Mouse (Mus musculus) CD4-positive, CD25-positive, alpha-beta regulatory T cell, adult 4 months (primary cell): Measurements from ENCODE around the gene Lrrc36. TPM values are rescaled to one million over a fixed set of nuclear protein-coding genes. Genes with fewer than 3 reads are reported as not detected.

Experiments used
- ATAC-seq: one replicate; pipeline ENCODE4 v1.8.0; 2017
- polyA plus RNA-seq, 2 experiments: library from polyadenylated mRNA; unstranded; fragments of 100-300 nt; shearing (Covaris generic); gene quantifications; one replicate each; pipeline ENCODE4 v1.2.1; 2017

Gene Lrrc36
- polyA plus RNA-seq, 2 experiments from 2014 or later = not detected

DNA sequence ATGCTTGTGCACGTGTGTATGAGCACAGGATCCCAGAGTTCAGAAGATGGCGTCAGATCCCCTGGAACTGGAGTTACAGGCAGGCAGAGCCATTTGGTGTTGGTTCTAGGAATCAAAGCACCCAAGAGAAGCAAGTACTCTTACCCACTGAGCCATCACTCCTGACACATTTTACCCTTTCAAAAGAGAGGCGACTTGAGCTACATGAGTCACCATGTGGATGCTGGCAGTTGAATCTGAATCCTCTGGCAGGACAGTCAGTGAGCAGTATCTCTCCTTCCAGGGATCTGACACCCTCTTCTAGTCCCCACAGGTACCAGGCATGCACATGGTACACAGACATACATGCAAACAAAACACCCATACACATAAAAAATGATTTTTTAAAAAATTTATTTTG, 74.7 kb downstream of the Lrrc36 start:
- no peak for ATAC-seq

DNA sequence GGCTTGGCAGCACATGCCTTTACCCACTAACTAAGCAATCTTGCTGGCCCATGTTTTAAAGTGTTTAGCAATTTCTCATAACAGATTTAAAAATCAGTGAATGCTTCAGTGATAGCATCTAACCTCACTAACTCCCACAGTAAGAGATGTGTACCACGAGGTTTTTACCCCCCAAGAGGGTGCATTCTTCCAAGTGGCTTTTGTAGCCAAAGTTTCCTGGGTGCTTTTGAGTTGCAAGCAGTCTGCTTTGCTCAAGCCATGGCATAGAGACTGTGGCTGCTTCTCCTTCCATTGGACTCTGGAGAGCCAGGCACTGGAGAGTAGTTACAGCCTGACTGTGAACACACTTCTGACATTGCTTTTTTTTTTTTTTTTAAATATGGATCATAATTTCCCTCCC, 75.9 kb downstream of the Lrrc36 start:
- no peak for ATAC-seq

- ATAC-seq = no peak
These were observed 80.1 kb downstream of the Lrrc36 start for GRCm38 (mm10) chr8:105493495-105493894.

GRCm38 (mm10) chr8:105494566-105494965, 81.2 kb downstream of the Lrrc36 start:
- ATAC-seq = no peak

- ATAC-seq = no peak
These were observed 82.3 kb downstream of the Lrrc36 start for GRCm38 (mm10) chr8:105495350-105496302.

GRCm38 (mm10) chr8:105496439-105497180, 83.2 kb downstream of the Lrrc36 start, which contains the start of gene Zdhhc1:
Gene Zdhhc1 (minus strand): TSS chr8:105496902.
- peak; percentile 85 for ATAC-seq

DNA sequence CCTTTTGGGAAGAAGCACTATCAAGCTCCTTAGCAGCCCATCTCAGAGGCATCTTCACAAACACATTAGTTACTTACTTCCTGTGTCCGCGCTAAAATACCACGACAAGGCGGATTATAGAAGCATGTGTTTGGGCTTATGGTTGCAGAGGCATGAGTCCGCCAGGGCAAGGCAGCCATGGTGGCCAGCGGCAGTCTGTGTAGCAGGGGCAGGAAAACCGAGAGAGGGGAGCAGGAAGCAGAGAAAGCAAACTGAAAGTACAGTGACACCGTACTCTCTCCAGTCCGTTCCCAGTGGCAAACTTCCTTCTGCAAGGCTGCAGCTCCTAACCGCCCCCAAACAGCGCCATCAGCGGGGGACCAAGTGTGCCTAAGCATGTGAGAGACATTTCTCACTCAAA, 86.4 kb downstream of the Lrrc36 start:
- no peak for ATAC-seq

- no peak for ATAC-seq
These were observed 91.2 kb downstream of the Lrrc36 start for GRCm38 (mm10) chr8:105504617-105505016.

- no peak for ATAC-seq
These were observed 93.6 kb downstream of the Lrrc36 start for GRCm38 (mm10) chr8:105506977-105507376.

DNA sequence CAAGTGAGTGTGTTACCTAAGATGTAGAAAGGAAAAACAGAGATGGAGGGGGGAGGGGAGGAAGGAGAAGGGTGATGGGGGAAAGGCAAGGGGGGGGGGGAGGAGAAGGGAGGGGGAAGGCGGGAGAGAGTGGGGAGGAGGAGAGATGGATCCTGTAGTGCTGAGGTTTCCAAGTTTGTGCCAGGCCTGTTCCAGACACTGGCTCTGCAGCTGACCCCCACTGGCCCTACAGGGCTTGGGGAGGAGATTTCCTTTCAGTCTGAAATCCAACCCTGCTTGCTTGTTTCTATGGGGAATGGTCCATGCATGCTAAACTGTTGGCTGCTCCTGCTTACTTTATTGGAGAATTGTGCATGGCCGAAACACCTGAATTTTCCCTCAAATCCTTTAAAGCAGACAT, 95.4 kb downstream of the Lrrc36 start:
- no peak for ATAC-seq

GRCm38 (mm10) chr8:105509997-105510735, 96.8 kb downstream of the Lrrc36 start:
- ATAC-seq = no peak

Other genes starting within 250 kb of the Lrrc36 start
- gene Cbfb, start 242.9 kb upstream of the Lrrc36 start, polyA plus RNA-seq = 10 to 100 TPM; 26.7 to 40.6 TPM
- 10 to 100 TPM; 13.9 to 14.2 TPM for gene D230025D16Rik, start 188.4 kb upstream of the Lrrc36 start, polyA plus RNA-seq
- under 1 TPM; 0.33 to 0.47 TPM for gene B3gnt9, start 158.4 kb upstream of the Lrrc36 start, polyA plus RNA-seq
- 10 to 100 TPM; 58.1 to 76.0 TPM for gene Tradd, start 149.0 kb upstream of the Lrrc36 start, polyA plus RNA-seq
- gene Fbxl8, start 148.9 kb upstream of the Lrrc36 start, polyA plus RNA-seq = 10 to 100 TPM; 16.5 to 27.6 TPM
- under 1 TPM; 0.26 to 0.39 TPM for gene Hsf4, start 143.8 kb upstream of the Lrrc36 start, polyA plus RNA-seq
- under 1 TPM in 1 of 2 experiments, not detected in 1; 0.15 TPM for gene Nol3, start 137.4 kb upstream of the Lrrc36 start, polyA plus RNA-seq
- 1 to 10 TPM in 1 of 2 experiments, under 1 TPM in 1; 0.90 to 2.6 TPM for gene 4931428F04Rik, start 123.7 kb upstream of the Lrrc36 start, polyA plus RNA-seq
- 1 to 10 TPM in 1 of 2 experiments, not detected in 1; 1.1 TPM for gene Exoc3l, start 117.5 kb upstream of the Lrrc36 start, polyA plus RNA-seq
- gene E2f4, start 115.9 kb upstream of the Lrrc36 start, polyA plus RNA-seq = 10 to 100 TPM; 44.5 to 56.2 TPM
- 10 to 100 TPM in 1 of 2 experiments, 1 to 10 TPM in 1; 7.4 to 13.5 TPM for gene Elmo3, start 108.0 kb upstream of the Lrrc36 start, polyA plus RNA-seq
- 1 to 10 TPM; 1.7 to 6.2 TPM for gene Lrrc29, start 87.3 kb upstream of the Lrrc36 start, polyA plus RNA-seq
- gene Tmem208, start 87.2 kb upstream of the Lrrc36 start, polyA plus RNA-seq = 100 to 1,000 TPM; 149 to 160 TPM
- 1 to 10 TPM; 2.3 to 5.3 TPM for gene Fhod1, start 65.6 kb upstream of the Lrrc36 start, polyA plus RNA-seq
- under 1 TPM in 1 of 2 experiments, not detected in 1; 0.16 TPM for gene Slc9a5, start 64.7 kb upstream of the Lrrc36 start, polyA plus RNA-seq
- gene Plekhg4, start 40.3 kb upstream of the Lrrc36 start, polyA plus RNA-seq = not detected
- not detected for gene Kctd19, start 69 bp upstream of the Lrrc36 start, polyA plus RNA-seq
- gene Tppp3, start 58.0 kb downstream of the Lrrc36 start, polyA plus RNA-seq = 1 to 10 TPM; 1.2 to 1.4 TPM
- 1 to 10 TPM in 1 of 2 experiments, under 1 TPM in 1; 0.97 to 1.5 TPM for gene Zdhhc1, start 83.3 kb downstream of the Lrrc36 start, polyA plus RNA-seq
- not detected for gene Hsd11b2, start 105.2 kb downstream of the Lrrc36 start, polyA plus RNA-seq
- 10 to 100 TPM; 33.7 to 36.8 TPM for gene Atp6v0d1, start 152.5 kb downstream of the Lrrc36 start, polyA plus RNA-seq
- gene Ripor1, start 191.7 kb downstream of the Lrrc36 start, polyA plus RNA-seq = 10 to 100 TPM in 1 of 2 experiments, 1 to 10 TPM in 1; 7.8 to 12.6 TPM
- 10 to 100 TPM; 53.5 to 69.1 TPM for gene Ctcf, start 223.0 kb downstream of the Lrrc36 start, polyA plus RNA-seq
- gene Agrp, start 223.8 kb downstream of the Lrrc36 start, polyA plus RNA-seq = 1 to 10 TPM in 1 of 2 experiments, under 1 TPM in 1; 0.99 to 2.3 TPM